Mouse (Mus musculus) Patski (cell line): ENCODE measurements around the gene Ctla4. TPM values are rescaled to one million over a fixed set of nuclear protein-coding genes. Genes with fewer than 3 reads are reported as not detected.
A peak's percentile ranks its signal among the peaks of the same experiment; 100 is the strongest.

ENCODE experiments used
- ATAC-seq: fragments of 100-300 bp; one replicate; pipeline ENCODE4 v1.8.0; 2021
- CTCF ChIA-PET: fragments of 350-600 bp; sonication (Branson Sonifier 250); formaldehyde crosslinking; loops from one replicate; lab custom pipeline; 2022; ENCODE audit warnings: inconsistent platforms; lab: Charles Lee
- POLR2A ChIA-PET: fragments of 350-600 bp; sonication (Branson Sonifier 250); formaldehyde crosslinking; loops from one replicate; lab custom pipeline; 2022; ENCODE audit warnings: antibody characterized with exemption, inconsistent platforms; lab: Charles Lee
- DNase-seq: peaks from one replicate; pipeline ENCODE4 v3.0.0-alpha.2; 2011; ENCODE audit warnings: low read depth, low spot score
- H3K27me3 ChIP-seq: fragments of 371-371 bp; one replicate; pipeline ENCODE4 v1.5.1; 2021
- CTCF ChIP-seq: fragments of 100-300 bp; IDR thresholded peaks from one replicate; pipeline ENCODE4 v1.5.1; 2021
- in situ Hi-C: fragments of 300-500 bp; cut with MboI; formaldehyde crosslinking; loops from 3 replicates; pipeline ENCODE4 v1.11.1; 2018; ENCODE audit warnings: low pct_unique_long_range_greater_than_20kb, mixed read lengths
- polyA plus RNA-seq: library from polyadenylated mRNA; unstranded; gene quantifications from one replicate; pipeline ENCODE4 v1.2.3, GENCODE M21; 2021

The Ctla4 gene
- polyA plus RNA-seq, 1 experiment from 2014 or later, result not detected

DNA sequence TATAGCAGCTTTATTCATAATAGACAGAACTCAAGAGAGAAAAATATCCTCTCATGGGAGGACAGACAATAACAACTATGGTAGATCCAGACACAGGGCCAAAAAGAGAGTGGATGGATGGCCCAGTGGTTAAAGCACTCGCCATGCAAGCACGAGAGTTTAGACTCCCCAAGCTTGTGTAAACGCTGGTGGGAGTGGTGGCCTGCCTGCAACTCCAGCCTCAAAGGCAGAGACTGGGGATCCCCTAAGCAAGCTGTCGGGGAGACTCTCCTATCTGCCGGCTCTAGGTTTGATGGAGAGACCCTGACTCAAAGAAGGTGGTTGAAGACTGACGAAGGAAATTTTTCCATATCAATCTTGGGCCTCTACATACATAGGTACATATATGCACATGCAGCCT lies 69.4 kb downstream of the Ctla4 start:
- no peaks in the 10 kb centered on the region for H3K27me3 ChIP-seq
- no peak for TF ChIP-seq CTCF
- in situ Hi-C loops, result loop anchor here (5.0 kb wide), 1 partner anchor 89 kb away; no protein-coding TSS in a partner anchor
- CTCF ChIA-PET, result interaction anchor here (1.3 to 1.4 kb wide), 2 partner anchors 20 to 91 kb away, joined by 3 to 4 read pairs; no protein-coding TSS in a partner anchor
- no peak for DNase-seq
- POLR2A ChIA-PET, result no interaction called here
- no peak for ATAC-seq

GRCm38 (mm10) chr1:60958287-60958686 lies 71.5 kb downstream of the Ctla4 start:
- no peaks in the 10 kb centered on the region for H3K27me3 ChIP-seq
- ATAC-seq, result no peak
- no peak for DNase-seq
- in situ Hi-C loops, result loop anchor here (5.0 kb wide), 1 partner anchor 91 kb away; no protein-coding TSS in a partner anchor
- ChIA-PET POLR2A (no interaction called here), CTCF (interaction anchor here (1.1 kb wide), 1 partner anchor 511 kb away, joined by 3 read pairs; no protein-coding TSS in a partner anchor)
- TF ChIP-seq CTCF, result peak; percentile 50

GRCm38 (mm10) chr1:60959246-60959645 lies 72.4 kb downstream of the Ctla4 start:
- ATAC-seq, result no peak
- CTCF ChIA-PET, result interaction anchor here (1.1 kb wide), 1 partner anchor 512 kb away, joined by 3 read pairs; no protein-coding TSS in a partner anchor
- TF ChIP-seq CTCF, result no peak
- in situ Hi-C loops, result loop anchor here (5.0 kb wide), 1 partner anchor 92 kb away; no protein-coding TSS in a partner anchor
- POLR2A ChIA-PET, result no interaction called here
- no peaks in the 10 kb centered on the region for H3K27me3 ChIP-seq
- DNase-seq, result no peak

- TF ChIP-seq CTCF, result no peak
- DNase-seq (no peak), ATAC-seq (no peak)
- CTCF ChIA-PET, result interaction anchor here (1.3 to 2.1 kb wide), 2 partner anchors 9 to 27 kb away, joined by 3 to 6 read pairs; no protein-coding TSS in a partner anchor
- no peaks in the 10 kb centered on the region for H3K27me3 ChIP-seq
- in situ Hi-C loops, result no loop called here
- POLR2A ChIA-PET, result no interaction called here
Observed at GRCm38 (mm10) chr1:60960451-60960850, 73.7 kb downstream of the Ctla4 start.

- ChIA-PET CTCF (interaction anchor here (1.2 to 2.1 kb wide), 3 partner anchors 9 to 264 kb away, joined by 3 to 6 read pairs (median 3); no protein-coding TSS in a partner anchor), POLR2A (no interaction called here)
- H3K27me3 ChIP-seq, result no peaks in the 10 kb centered on the region
- ATAC-seq (no peak), DNase-seq (no peak)
- peak; percentile 70 for TF ChIP-seq CTCF
- in situ Hi-C loops, result no loop called here
Observed at GRCm38 (mm10) chr1:60961080-60961479, 74.3 kb downstream of the Ctla4 start.

DNA sequence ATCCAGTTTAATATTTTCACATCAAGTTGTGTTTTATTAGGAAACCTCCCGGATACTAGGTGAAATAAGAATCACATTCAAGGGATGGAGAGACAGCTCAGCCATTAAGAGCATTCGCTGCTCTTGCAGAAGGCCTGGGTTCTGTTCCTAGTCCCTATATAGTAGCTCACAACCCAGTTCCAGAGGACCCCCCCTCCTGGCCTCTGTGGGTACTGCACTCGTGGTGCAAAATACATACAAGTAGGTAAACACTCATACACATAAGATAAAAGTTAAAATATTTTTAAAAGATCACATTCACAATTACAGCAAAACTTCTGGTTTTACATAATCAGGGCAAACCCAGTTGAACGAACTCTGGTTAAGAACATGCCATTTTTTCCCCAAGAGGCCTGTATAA lies 75.3 kb downstream of the Ctla4 start:
- in situ Hi-C loops, result no loop called here
- no peaks in the 10 kb centered on the region for H3K27me3 ChIP-seq
- TF ChIP-seq CTCF, result no peak
- ChIA-PET CTCF (interaction anchor here (1.3 to 2.1 kb wide), 2 partner anchors 8 to 9 kb away, joined by 6 read pairs; no protein-coding TSS in a partner anchor), POLR2A (no interaction called here)
- DNase-seq, result no peak
- no peak for ATAC-seq

Other genes starting within 250 kb of the Ctla4 start
- gene Cd28, start 170.2 kb upstream of the Ctla4 start, polyA plus RNA-seq, result not detected
- gene Icos, start 90.9 kb downstream of the Ctla4 start, polyA plus RNA-seq, result 0.01 TPM